Mouse (Mus musculus): Measurements from ENCODE around the gene Slc26a6. TPM values are rescaled to one million over a fixed set of nuclear protein-coding genes. Genes with fewer than 3 reads are reported as not detected.

The Slc26a6 gene
- polyA plus RNA-seq, 1 experiment = 33.9 TPM

GRCm38 (mm10) chr9:108935991-108936390, 82.9 kb downstream of the Slc26a6 start:
- WGBS = 18% methylated on average over 3 of the region's 3 CpGs
- TF ChIP-seq POLR2A (IDR thresholded peaks at IDR 0.05; ENCODE audit: low read depth, low read length) = no peak
- no peak for TF ChIP-seq CTCF (conservative IDR thresholded peaks at IDR 0.05; ENCODE audit: insufficient read depth, insufficient read length, low read depth, low read length)
- H3K27ac ChIP-seq (ENCODE audit: insufficient read depth, low read depth, low read length) = no peak overlapping the region
- H3K36me3 ChIP-seq (ENCODE audit: control insufficient read depth, insufficient read depth, low read length) = peaks cover 1% of the 10 kb centered on the region
- no peak overlapping the region for H3K4me3 ChIP-seq (ENCODE audit: insufficient read depth, low read depth, low read length)
- H3K4me1 ChIP-seq (ENCODE audit: control insufficient read depth, insufficient read depth, low read length) = peaks cover 5% of the 10 kb centered on the region; the same call in 1 of the 2 replicates
- no peaks in the 10 kb centered on the region for H3K27me3 ChIP-seq (replicated peaks; ENCODE audit: control insufficient read depth, insufficient read depth, low read length)
- DNase-seq = no peak

- Histone ChIP-seq H3K27me3 (replicated peaks; ENCODE audit: control insufficient read depth, insufficient read depth, low read length) (no peaks in the 10 kb centered on the region), H3K36me3 (ENCODE audit: control insufficient read depth, insufficient read depth, low read length) (peaks cover 1% of the 10 kb centered on the region), H3K4me1 (ENCODE audit: control insufficient read depth, insufficient read depth, low read length) (peaks cover 5% of the 10 kb centered on the region; the same call in 1 of the 2 replicates), H3K4me3 (ENCODE audit: insufficient read depth, low read depth, low read length) (peak within 1 kb of the TSS; percentile 94), H3K27ac (ENCODE audit: insufficient read depth, low read depth, low read length) (peak within 1 kb of the TSS; percentile 94)
- TF ChIP-seq POLR2A (IDR thresholded peaks at IDR 0.05; ENCODE audit: low read depth, low read length) (peak; percentile 93), CTCF (conservative IDR thresholded peaks at IDR 0.05; ENCODE audit: insufficient read depth, insufficient read length, low read depth, low read length) (peak; percentile 85)
- WGBS = under 1% methylated on average over 58 of the region's 58 CpGs
- DNase-seq = peak; percentile 97
Measured at GRCm38 (mm10) chr9:108936418-108937364, 83.6 kb downstream of the Slc26a6 start, which contains the start of gene Uqcrc1. Gene Uqcrc1, plus strand, starts transcription at chr9:108936633.

GRCm38 (mm10) chr9:108945111-108945510, 92.0 kb downstream of the Slc26a6 start:
- DNase-seq = no peak
- Histone ChIP-seq H3K36me3 (ENCODE audit: control insufficient read depth, insufficient read depth, low read length) (peaks cover 11% of the 10 kb centered on the region), H3K27ac (ENCODE audit: insufficient read depth, low read depth, low read length) (no peak overlapping the region), H3K27me3 (replicated peaks; ENCODE audit: control insufficient read depth, insufficient read depth, low read length) (no peaks in the 10 kb centered on the region), H3K4me3 (ENCODE audit: insufficient read depth, low read depth, low read length) (no peak overlapping the region), H3K4me1 (ENCODE audit: control insufficient read depth, insufficient read depth, low read length) (no peaks in the 10 kb centered on the region)
- TF ChIP-seq POLR2A (IDR thresholded peaks at IDR 0.05; ENCODE audit: low read depth, low read length) = no peak
- no peak for TF ChIP-seq CTCF (conservative IDR thresholded peaks at IDR 0.05; ENCODE audit: insufficient read depth, insufficient read length, low read depth, low read length)
- 82% methylated on average over 9 of the region's 9 CpGs for WGBS

GRCm38 (mm10) chr9:108945608-108946007, 92.5 kb downstream of the Slc26a6 start:
- Histone ChIP-seq H3K27ac (ENCODE audit: insufficient read depth, low read depth, low read length) (no peak overlapping the region), H3K27me3 (replicated peaks; ENCODE audit: control insufficient read depth, insufficient read depth, low read length) (no peaks in the 10 kb centered on the region), H3K36me3 (ENCODE audit: control insufficient read depth, insufficient read depth, low read length) (peaks cover 11% of the 10 kb centered on the region), H3K4me1 (ENCODE audit: control insufficient read depth, insufficient read depth, low read length) (no peaks in the 10 kb centered on the region), H3K4me3 (ENCODE audit: insufficient read depth, low read depth, low read length) (no peak overlapping the region)
- no peak for TF ChIP-seq POLR2A (IDR thresholded peaks at IDR 0.05; ENCODE audit: low read depth, low read length)
- TF ChIP-seq CTCF (conservative IDR thresholded peaks at IDR 0.05; ENCODE audit: insufficient read depth, insufficient read length, low read depth, low read length) = no peak
- 84% methylated on average over 5 of the region's 5 CpGs for WGBS
- no peak for DNase-seq

GRCm38 (mm10) chr9:108949231-108949966, 96.3 kb downstream of the Slc26a6 start:
- Histone ChIP-seq H3K4me3 (ENCODE audit: insufficient read depth, low read depth, low read length) (no peak overlapping the region), H3K27ac (ENCODE audit: insufficient read depth, low read depth, low read length) (no peak overlapping the region), H3K27me3 (replicated peaks; ENCODE audit: control insufficient read depth, insufficient read depth, low read length) (no peaks in the 10 kb centered on the region), H3K36me3 (ENCODE audit: control insufficient read depth, insufficient read depth, low read length) (peaks cover 9% of the 10 kb centered on the region), H3K4me1 (ENCODE audit: control insufficient read depth, insufficient read depth, low read length) (no peaks in the 10 kb centered on the region)
- 58% methylated on average over 13 of the region's 13 CpGs for WGBS
- TF ChIP-seq CTCF (conservative IDR thresholded peaks at IDR 0.05; ENCODE audit: insufficient read depth, insufficient read length, low read depth, low read length) (no peak), POLR2A (IDR thresholded peaks at IDR 0.05; ENCODE audit: low read depth, low read length) (no peak)
- peak; percentile 31 for DNase-seq

- Histone ChIP-seq H3K27me3 (replicated peaks; ENCODE audit: control insufficient read depth, insufficient read depth, low read length) (no peaks in the 10 kb centered on the region), H3K27ac (ENCODE audit: insufficient read depth, low read depth, low read length) (0 out of 2 replicates have a peak overlapping the region, but pooled peaks have one; percentile 10), H3K4me1 (ENCODE audit: control insufficient read depth, insufficient read depth, low read length) (no peaks in the 10 kb centered on the region), H3K36me3 (ENCODE audit: control insufficient read depth, insufficient read depth, low read length) (peaks cover 9% of the 10 kb centered on the region), H3K4me3 (ENCODE audit: insufficient read depth, low read depth, low read length) (no peak overlapping the region)
- TF ChIP-seq CTCF (conservative IDR thresholded peaks at IDR 0.05; ENCODE audit: insufficient read depth, insufficient read length, low read depth, low read length) = no peak
- no peak for TF ChIP-seq POLR2A (IDR thresholded peaks at IDR 0.05; ENCODE audit: low read depth, low read length)
- DNase-seq = no peak
- 83% methylated on average over 9 of the region's 9 CpGs for WGBS
Measured at GRCm38 (mm10) chr9:108949967-108950728, 97.1 kb downstream of the Slc26a6 start.
